Mouse (Mus musculus) urinary bladder, postnatal 36 days (tissue): ENCODE data around the gene Lonp2.

Source experiments
- DNase-seq, 2 experiments: peaks; one replicate each; pipeline ENCODE4 v3.0.0; 2022; ENCODE audit warnings: low spot score in 2 of 2, mixed read lengths in 1 of 2

Gene Lonp2

DNA sequence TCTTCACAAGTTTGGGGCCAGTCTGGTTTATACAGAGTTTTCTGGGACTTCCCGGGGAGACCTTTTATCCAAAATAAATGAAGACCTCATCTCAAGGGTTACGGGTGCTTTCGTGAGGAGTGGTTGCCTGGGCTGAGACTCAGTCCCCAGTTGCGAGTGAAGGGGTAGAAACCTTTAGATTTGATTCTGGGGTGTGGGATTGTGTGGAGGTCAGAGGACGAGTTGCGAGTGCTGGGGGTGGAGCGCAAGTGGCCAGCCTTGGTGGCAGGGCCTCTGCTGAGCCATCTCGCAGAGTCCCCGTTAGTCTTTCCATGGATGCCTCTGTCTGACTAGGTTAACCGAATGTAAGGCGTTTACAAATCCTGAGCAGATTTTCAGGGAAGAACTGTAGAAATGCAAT lies 122.7 kb downstream of the Lonp2 start:
- no peak for DNase-seq

GRCm38 (mm10) chr8:86749842-86750241 lies 126.0 kb downstream of the Lonp2 start:
- no peak for DNase-seq

DNA sequence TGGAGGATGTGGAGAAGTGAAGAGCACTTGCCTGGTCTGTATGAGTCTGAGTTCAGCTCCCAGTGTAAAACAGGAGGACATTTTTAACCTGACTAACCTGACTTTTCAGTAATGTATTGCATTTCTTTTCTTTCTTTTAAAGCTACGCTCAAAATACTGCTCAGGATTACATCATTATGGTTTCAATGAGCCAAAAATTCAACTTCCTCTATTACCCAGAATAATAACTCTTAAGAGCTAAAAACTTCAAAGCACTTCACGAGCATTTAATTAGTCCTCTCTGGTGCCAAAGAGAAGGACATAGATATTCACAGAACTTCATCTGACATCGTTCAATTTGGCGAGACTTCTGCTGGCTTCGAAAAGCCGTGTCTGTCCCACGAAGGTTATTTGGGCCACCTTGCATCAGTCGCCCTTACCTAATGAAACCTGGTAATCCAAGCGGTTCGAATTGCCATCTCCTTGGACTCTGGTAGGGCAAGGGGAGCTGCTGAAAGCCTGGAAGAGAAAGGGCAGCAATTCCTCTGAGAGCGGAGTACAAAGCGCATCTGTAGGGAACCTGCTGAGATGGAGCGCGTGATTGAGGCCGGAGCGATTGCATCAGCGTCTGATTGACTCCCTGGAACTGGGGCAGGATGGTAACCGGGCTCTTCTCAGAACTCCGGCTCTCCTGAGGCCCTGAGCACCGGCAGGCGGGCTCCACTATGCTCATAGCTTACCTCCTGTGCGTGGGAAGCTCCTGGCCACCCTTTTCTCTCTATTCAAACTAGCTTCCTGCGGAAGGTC lies 133.3 kb downstream of the Lonp2 start:
- DNase-seq, result peak in 1 of 2 experiments; percentile 62

DNA sequence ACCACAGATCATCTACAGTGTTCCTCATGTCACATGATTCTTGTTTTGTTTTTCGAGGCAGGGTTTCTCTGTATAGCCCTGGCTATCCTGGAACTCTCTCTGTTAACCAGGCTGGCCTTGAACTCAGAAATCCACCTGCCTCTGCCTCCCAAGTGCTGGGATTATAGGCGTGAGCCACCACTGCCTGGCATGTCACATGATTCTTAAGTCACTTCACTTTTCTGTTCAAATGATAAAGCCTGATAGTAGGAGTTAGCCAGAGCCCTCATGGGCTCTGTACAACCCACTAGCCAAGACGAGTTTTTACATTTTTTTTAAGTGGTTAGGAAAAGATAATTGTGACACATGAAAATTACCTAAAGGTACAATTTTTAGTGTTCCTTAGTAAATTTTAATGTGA lies 134.8 kb downstream of the Lonp2 start:
- no peak for DNase-seq

DNA sequence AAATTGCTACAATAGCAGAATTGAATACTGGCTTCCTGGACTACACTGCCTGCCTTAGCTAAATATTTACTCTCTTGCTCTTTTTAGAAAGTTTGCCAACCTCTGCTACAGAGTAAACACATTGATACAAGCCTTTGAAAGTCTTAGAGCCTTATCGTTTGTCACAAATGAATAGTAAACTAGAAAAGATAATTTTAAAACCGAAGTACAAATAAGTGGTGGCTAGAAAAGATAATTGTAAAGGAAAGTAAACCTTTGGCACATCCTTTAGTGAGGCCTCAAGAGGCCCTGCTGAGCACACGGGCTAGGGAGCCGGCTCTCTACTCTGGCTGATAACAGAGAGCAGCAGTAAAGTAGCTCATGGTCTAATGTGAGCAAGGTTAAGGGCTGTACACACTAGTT lies 135.2 kb downstream of the Lonp2 start:
- no peak for DNase-seq

DNA sequence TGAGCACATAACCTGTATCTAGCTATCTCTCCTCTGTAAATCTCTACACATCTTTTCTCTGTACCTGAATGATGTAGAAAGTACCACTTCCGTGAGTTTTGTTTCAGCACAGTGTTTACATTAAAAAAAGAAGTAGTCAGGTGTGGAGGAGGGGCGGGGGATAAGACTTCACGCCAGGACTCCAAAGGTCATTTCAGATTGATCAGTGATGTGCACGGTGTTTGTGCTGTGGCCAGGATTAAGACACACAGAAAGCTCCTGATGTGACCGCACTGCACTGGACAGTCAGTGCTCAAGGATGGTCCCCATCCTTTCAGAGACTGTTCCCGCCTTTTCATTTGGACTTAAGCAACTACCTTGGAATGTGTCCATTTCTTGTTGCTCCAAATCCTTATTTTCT lies 136.9 kb downstream of the Lonp2 start:
- DNase-seq, result no peak

GRCm38 (mm10) chr8:86762806-86763205 lies 139.0 kb downstream of the Lonp2 start:
- DNase-seq, result no peak

GRCm38 (mm10) chr8:86765155-86765554 lies 141.3 kb downstream of the Lonp2 start:
- DNase-seq, result no peak

GRCm38 (mm10) chr8:86765669-86766068 lies 141.8 kb downstream of the Lonp2 start:
- no peak for DNase-seq

- peak; percentile 79 to 81 for DNase-seq
Observed at GRCm38 (mm10) chr8:86766548-86767211, 142.8 kb downstream of the Lonp2 start.

GRCm38 (mm10) chr8:86768499-86768898 lies 144.7 kb downstream of the Lonp2 start:
- peak; percentile 73 to 87 for DNase-seq

DNA sequence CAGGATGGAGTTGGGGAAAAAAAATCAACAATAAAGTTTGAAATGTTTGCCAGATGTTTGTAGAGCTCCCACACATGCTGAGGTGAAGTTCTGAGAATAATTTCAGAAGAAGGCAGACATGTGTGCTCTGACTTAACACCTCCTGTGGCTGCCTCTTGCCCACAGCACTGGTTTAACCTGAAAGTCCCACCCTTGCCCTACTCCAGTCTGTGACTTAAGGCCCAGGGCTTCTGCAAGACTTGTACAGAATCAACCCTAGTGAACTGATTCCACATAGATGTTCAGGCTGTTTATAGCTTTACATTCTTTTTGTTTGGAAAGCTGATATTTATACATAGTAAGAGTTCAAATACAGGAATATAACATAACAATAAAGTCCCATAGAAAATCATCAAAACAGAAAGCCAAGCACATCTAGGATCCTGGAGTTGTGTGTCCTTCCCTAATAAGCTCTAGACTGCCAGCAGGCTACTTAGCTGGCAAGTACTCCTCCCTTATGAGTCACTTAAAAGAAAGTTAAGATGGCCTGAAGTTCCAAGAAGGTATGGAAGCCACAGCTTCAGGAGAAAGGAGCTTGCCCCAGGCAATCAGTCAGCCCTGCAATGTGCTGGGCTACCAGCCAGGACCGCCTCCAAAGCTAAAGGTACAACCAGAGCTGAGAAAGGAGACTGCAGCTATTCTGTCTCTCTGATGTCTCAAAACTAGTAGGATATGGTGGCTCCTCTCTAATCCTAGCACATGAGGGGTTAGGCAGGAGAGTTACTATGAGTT lies 146.3 kb downstream of the Lonp2 start:
- DNase-seq, result peak; percentile 60 to 69
